In genomic region chr7:66521522-66521921, GRCm38 (mm10) we compare ENCODE assay signal across 22 mouse cellular contexts.
"Had no signal": no experiment of that assay in that cellular context is flagged by ENCODE, and none has a peak within 500 bp of the region (broad histone marks: within the 10 kb centered on the region; RNA-seq: fewer than 3 reads in every experiment).

No protein-coding gene starts in this region.

- H3K36me3 ChIP-seq: limb, embryonic 13.5 days; liver, embryonic 13.5 days; lung, embryonic 15.5 days; midbrain, embryonic 10.5 days; neural tube, embryonic 12.5 days; neural tube, embryonic 15.5 days had no signal

- H3K9ac ChIP-seq: limb, embryonic 13.5 days; liver, embryonic 13.5 days; lung, embryonic 15.5 days; neural tube, embryonic 12.5 days; neural tube, embryonic 15.5 days had no signal

- ATAC-seq: intestine, postnatal 0 days had no signal

- H3K27me3 ChIP-seq: limb, embryonic 13.5 days; liver, embryonic 13.5 days; lung, embryonic 15.5 days; neural tube, embryonic 12.5 days; neural tube, embryonic 15.5 days had no signal

- H3K4me3 ChIP-seq: left cerebral cortex, adult 2 months; limb, embryonic 13.5 days; liver, embryonic 13.5 days; lung, embryonic 15.5 days; megakaryocyte, embryonic 14.5 days; midbrain, embryonic 10.5 days; neural tube, embryonic 12.5 days; neural tube, embryonic 15.5 days had no signal

- H3K27ac ChIP-seq: kidney, postnatal 0 days; left cerebral cortex, adult 2 months; limb, embryonic 13.5 days; liver, embryonic 13.5 days; lung, embryonic 15.5 days; midbrain, embryonic 10.5 days; neural tube, embryonic 12.5 days; neural tube, embryonic 15.5 days; stomach, postnatal 0 days had no signal

- H3K4me2 ChIP-seq: limb, embryonic 13.5 days; liver, embryonic 13.5 days; lung, embryonic 15.5 days; neural tube, embryonic 12.5 days; neural tube, embryonic 15.5 days had no signal

- DNase-seq: kidney, adult 2 months; kidney, postnatal 36 days; layer of hippocampus, postnatal 36 days; liver; liver, embryonic 13.5 days; midbrain, embryonic 14.5 days; right cerebral cortex, adult 18-20 months; right cerebral cortex, postnatal 14 days; right cerebral cortex, postnatal 4 days; thymus, adult 2 months; thymus, postnatal 14 days; thymus, postnatal 4 days had no signal

- H3K9me3 ChIP-seq: limb, embryonic 13.5 days; liver, embryonic 13.5 days; lung, embryonic 15.5 days; megakaryocyte, embryonic 14.5 days; midbrain, embryonic 10.5 days; neural tube, embryonic 12.5 days; neural tube, embryonic 15.5 days had no signal

- H3K4me1 ChIP-seq: liver, embryonic 13.5 days; megakaryocyte, embryonic 14.5 days; midbrain, embryonic 10.5 days; neural tube, embryonic 12.5 days; neural tube, embryonic 15.5 days had no signal
